Mouse (Mus musculus) kidney, postnatal 25 days (tissue): ENCODE results near the gene Nsun4.

Source experiments
- DNase-seq, 2 experiments: peaks; one replicate each; pipeline ENCODE4 v3.0.0; 2021; ENCODE audit warnings: mixed read lengths in 2 of 2

Gene Nsun4

DNA sequence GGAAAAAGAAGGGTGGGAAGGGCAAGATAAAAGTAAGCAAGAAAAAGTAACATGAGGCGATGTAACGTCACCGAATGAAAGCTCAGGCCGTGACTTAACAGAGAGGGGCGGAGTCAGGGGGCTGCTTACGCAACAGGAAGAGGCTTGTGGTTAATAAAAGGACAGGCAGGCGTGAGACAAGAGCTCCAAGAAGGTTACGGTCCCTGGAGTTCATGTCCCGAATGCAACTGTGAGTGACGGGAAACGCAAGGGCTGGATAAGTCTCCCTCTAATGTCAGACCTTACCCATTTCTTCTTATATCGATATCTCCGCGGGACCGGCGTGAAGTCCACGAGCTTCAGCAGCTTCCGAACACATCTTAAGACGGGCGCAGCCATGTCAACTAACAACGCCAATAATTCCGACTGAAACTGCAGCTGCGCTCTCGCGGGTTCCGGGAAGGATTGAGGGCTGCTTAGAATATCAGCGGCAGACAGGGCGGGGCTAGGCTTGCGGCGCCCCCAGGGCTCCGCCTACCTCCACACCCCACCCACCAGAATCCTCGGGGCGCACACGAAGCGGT lies at the start of gene Nsun4:
Gene Nsun4 (minus strand): TSS at position 478 of the 563 bp plus-strand sequence.
- peak; percentile 93 to 95 for DNase-seq

DNA sequence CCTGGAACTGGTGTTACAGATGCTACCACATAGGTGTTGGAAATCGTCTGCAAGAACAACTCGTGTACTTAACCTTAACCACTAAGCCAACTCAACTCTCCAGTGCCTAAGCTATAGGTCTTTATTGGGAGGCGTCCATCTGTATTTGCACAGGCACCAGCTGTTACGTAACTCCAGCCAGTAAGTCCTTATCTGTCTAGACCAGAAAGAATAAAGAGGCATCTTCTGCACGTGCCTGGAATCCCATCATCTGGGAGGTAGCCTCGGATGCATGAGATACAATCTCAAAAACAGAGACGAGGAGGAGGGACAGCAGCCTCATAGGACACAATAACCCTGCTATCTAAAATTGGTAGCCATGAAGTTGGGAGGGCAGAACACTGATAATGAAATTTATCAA lies 47.3 kb upstream of the Nsun4 start:
- DNase-seq, result no peak

DNA sequence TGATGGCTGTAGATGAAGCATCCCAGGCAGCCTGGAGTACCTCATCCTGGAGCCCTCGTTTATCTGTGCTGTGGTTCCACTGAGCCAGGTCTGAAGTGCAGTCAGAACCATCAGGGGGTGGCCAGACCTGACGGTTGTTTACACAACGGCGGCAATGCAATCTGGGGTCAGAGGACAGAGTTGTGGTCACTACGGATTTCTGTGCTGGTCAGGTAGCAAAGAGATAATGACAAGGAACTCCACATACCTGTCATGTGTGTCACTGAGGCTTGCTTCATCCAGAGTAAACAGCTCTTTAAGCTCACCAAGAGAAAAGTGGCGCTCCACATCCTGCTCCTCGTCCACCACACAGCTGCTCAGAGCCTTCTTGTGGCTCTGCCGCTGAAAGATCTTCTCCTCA lies 43.5 kb upstream of the Nsun4 start:
- DNase-seq, result no peak

DNA sequence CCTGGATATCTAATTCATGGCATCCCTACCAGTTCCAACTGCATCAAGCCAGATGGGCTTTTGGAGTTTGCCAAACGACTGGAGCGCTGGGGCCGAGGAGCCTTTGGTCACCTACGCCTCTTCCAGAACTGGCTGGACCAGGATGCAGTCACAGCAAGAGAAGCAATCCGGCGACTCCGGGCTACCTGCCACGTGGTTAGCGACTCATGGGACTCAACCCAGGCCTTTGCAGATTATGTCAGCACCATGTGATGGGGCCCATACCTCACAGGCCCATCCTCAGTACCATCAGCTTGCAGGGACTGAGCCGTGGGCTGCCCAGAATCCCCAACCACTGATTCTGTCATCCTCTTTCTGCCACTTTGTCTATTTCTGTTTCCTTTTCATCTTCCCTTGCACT lies 42.6 kb upstream of the Nsun4 start:
- no peak for DNase-seq

DNA sequence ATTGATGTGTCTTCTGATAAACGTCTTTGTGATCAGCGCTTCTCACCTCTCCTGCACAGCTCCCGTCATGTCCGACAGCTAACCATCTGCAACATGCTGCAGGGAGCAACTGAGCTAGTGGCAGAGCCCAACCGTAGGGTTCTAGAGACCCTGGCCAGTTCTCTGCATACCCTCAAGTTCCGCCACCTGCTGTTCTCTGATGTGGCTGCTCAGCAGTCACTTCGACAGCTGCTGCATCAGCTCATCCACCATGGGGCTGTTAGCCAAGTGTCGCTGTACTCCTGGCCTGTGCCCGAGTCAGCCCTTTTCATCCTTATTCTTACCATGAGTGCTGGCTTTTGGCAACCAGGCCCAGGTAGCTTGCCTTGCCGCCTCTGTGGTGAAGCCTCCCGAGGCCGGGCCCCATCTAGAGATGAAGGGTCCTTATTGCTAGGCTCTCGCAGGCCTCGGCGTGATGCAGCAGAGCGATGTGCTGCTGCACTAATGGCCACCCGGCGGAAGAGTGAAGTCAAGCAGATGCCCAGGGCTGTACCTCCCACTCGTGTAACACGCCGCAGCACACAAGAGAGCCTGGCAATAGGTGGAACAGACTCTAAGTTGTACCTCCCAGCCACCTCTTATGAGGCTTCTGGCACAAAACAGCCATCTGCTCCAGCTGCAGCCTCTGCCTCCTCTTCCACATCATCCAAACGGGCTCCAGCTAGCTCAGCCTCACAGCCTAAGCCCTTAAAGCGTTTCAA lies 35.0 kb upstream of the Nsun4 start:
- DNase-seq, result no peak

DNA sequence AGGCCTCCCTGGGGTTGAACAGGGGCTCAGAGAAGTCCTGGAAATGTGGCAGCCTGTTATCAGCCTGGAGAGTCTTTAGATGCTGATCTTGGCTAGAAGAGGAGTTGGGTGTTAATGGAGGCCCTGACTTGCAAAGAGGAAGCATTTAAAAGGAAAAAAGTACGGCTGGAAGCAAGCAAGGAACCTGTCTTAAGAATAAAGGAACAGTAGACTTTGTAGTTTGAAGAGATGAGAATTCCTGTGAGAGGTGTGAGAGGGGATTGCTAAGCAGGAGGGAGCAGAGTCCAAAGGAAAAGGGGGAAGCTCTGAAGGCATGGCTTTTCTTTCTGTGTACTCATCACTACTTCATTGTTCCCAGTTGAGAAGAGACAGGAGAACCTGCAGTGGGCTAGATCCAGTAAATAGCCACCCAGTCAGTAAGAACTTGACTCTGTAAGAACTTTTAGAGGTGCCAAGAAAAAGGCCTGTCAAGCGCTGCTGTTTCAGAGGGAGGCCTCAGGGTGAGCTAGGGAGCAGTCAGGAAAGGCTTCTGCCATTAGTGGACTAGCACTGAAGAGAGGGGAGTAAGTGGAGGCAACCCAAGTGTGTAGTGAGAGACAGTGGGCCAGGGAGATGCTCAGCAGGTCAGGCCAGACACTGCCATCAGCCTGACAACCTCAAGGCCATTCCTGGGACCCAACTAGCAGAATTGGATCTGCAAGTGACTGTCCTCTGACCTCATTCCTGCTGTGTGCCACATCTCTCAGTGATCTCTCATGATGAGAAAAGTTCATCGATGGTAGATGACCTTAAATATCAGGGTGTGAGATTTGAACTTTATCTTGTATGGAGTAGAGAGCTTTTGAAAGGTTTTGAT lies 23.8 kb upstream of the Nsun4 start:
- peak in 1 of 2 experiments; percentile 36 for DNase-seq

DNA sequence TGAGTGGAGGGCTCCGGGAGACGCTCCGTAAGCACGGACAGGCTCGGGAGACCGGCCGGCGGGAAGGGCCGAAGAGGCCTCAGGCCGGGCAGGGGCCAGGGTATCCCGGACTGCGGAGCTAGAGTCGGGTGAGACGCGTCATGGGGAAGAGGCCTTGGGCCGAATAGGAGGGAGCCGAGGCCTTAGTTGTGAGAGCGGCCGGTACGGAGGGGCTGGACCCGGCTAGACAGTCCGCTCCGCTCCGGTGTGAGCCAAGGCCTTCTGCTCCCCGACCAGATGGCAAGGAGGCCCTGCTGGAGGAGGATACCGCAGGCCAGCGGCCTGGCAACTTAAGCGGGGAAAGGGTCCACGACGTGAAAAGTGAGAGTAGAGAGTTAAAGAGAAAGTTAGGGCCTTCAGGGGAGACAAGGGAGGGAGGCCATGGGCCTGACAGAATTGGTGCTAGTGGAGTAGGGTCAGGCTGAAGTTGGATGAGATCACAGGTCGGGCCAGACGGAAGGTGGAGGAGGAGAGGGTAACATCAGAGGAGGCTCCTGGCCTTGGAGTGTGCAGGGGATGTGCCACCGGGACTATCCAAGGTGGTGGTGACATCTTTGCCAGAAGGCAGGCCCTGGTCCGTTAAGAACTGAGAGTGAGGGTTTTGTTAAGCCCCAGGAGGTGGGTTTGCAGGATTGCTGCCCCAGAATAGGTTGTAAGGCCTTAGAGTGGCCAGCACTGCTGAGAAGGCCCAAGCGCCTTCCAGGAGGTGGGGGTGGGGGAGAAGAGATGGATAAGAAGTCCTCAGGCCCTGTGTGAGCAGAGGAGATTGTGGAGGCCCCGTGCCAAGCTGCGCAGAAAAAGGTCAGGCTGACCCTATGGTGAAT lies 22.9 kb upstream of the Nsun4 start:
- peak; percentile 25 to 65 for DNase-seq

DNA sequence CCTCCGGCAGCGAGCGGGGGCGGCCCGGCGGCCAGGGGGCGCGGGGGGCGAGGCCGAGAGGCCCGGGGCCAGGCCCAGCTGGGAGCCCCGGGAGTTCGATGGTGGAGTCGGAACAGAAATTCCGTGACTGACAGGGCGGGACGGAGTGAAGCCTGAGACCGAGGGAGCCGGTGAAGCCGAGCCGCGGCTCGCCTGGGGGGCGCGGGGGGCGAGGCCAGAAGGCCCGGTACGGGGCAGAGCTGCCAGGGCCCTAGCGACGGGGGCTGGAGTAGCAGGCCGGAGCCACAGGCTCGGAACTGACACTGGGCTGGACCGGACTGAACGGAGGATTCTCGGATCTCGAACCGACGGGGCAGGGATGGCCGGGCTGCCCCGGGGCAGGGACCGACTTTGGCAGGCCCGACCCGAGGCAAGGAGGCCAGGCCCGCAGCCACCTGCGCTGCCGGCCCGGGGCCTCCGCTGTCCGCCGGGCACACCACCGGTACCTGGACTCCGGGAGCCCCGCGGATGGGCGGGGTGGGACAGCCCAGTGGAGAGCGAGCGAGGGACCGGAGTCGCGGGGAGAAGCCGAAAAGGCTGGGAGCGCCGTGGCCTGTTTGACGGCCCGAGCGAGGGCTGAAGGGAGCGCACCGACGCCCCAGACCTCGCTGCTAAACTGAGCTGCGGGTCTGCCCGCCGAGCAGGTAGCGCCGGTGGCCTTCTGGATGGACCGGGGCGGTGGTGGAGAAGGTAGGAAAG lies 22.1 kb upstream of the Nsun4 start:
- peak; percentile 66 to 86 for DNase-seq

DNA sequence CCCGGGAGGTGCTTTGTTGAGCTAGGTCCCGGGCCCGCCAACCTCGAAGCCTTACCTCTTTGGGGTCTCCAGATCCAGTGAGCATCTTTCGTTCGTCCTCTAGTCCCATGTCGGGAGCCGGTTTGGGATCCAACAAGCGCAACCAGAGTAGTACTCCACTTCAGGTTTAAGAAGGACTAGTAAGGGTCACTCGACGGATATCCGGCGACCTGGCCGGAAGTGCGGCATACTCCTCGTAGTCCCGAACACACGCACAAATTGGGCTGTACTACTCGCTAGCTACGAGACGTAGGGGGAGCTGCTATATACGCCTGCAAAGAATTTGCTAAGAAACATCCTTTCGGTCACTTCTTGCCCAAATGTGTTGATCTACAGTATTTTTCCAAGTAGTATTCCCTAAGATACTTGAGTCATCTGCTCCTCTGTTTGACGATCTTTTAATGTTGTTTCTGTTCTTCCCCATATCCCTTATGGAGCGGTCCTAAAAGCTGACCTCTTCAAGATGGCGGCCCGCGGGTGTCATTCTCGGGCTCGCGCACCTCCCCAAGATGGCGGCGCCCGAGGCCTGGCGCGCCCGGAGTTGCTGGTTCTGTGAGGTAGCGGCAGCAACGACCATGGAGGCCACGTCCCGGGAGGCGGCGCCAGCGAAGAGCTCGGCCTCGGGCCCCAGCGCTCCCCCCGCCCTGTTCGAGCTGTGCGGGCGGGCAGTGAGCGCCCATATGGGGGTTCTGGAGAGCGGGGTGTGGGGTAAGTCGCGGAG lies 21.4 kb upstream of the Nsun4 start, which contains the start of the genes Uqcrh and Lrrc41:
Gene Uqcrh (minus strand): TSS at position 211 of the 760 bp plus-strand sequence.
Gene Lrrc41 (plus strand): TSS at position 409 of the 760 bp plus-strand sequence.
- DNase-seq, result peak; percentile 96 to 97

DNA sequence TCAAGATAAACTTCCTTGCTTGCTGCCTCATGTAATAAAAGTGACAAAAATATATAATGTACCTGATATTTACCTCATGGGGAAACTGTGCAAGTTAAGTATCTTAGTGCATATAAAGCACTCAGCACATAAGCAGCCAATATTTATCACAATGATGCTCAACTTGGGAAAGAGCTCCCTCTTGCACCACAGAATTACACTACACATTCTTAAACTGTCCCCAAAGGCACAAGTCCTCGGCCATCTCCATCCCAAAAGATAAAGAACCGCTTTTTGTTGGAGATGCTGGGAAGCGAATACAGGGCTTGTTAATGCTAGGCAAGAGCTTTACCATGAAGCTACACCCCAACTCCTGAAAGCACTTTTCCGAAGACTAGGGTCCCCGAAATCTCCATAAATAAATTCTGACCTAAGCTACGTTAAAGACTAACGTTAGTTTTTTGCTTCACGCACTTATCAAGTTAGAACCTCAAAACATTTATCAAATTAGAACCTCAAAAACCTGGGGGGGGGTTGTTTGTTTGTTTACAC lies 20.5 kb upstream of the Nsun4 start:
- DNase-seq, result no peak

DNA sequence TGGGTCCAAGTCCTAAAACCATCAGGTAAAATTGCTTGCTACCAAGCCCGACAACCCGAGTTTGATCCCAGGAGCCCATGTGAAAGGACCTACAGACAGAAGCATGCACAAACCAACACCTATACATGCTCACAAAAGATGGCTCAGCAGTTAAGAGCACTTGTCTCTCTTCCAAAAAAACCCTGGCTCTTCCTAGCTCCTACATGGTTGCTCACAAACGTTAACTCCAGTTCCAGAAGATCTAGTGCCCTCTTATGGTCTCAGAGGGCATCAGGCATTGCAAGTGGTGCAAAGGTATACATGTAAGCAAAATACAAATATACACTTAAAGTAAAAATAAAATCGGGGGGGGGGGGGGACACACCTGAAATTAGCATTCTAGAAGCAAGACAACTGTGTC lies 19.5 kb upstream of the Nsun4 start:
- no peak for DNase-seq

DNA sequence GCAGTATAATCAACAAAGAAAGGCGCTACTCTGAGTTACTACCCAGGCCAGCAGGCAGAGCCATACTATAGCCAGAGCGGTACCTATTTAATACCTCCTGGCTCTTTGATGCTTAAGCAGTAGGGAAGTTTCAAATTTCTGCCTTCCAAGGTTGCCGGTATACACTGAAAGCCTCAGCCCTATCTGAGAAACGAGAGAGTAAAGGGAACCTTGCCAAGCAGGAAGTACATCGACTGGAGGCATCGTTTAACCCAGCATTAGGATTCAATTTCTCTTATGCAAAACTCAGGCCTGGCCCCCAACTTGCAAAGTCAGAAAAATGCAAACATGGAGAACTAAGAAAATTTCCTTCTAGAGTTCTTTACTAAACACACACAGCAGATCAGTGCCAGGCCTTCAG lies 16.4 kb upstream of the Nsun4 start:
- DNase-seq, result no peak

DNA sequence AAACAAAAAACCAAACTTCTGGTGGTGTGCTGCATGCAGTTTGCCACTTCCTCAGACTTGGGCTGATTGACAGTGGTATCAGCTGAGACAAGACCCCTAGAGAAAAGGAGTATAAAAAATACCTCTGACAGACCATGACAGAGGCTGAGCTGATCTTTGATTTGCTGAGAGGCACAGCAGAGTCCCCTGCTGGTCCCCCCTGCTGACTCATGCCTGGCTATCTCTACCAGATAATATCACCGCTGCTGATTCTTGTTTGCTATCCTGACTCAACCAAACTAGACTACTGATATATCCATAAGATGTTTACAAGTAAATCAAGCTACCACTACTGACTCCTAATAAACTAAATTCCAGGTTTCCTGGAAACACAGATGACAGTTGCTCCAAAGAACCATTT lies 10.2 kb upstream of the Nsun4 start:
- DNase-seq, result no peak

DNA sequence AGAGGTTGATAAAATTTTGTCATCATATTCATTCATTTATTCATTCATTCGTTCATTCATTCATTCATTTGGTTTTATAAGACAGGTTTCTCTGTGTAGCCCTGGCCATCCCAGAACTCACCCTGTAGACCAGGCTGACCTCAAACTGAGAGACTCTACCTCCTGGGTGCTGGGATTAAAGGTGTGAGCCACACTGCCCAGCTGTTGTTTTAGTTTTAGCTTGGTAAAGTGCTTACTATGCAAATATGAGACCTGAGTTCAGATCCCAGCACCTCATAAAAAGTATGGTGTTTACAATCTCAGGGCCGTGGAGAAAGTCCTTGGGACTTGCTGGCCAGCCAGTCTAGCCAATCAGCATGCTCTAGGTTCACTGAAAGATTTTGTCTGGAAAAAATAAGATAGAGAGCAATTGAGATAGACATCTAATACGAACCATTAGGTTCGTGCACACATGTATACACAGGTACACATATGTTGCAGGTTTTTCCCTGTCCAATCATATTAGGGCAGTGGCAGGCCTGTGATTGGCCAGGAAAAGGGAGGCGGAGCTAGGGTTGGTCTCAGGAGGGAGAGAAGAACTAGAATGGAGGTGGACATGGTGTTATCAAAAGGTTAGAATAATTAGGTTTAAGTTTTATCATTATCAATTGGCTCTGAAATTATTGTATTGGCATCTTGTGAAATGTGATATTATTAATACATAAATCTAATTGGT lies 5.5 kb upstream of the Nsun4 start:
- no peak for DNase-seq

DNA sequence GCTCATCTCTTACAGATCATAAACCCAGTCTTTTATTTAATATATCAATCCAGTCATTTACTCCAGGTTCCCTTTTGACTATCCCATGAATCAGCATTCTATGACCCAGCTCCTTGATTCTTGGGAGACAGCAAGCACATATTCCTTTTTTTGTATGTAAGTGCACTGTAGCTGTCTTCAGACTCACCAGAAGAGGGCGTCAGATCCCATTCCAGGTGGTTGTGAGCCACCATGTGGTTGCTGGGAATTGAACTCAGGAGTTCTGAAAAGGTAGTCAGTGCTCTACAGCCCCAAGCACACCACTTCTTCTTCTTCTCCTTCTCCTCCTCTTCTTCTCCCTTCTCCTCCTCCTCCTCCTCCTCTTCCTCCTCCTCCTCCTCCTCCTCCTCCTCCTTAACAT lies 3.9 kb upstream of the Nsun4 start:
- no peak for DNase-seq

DNA sequence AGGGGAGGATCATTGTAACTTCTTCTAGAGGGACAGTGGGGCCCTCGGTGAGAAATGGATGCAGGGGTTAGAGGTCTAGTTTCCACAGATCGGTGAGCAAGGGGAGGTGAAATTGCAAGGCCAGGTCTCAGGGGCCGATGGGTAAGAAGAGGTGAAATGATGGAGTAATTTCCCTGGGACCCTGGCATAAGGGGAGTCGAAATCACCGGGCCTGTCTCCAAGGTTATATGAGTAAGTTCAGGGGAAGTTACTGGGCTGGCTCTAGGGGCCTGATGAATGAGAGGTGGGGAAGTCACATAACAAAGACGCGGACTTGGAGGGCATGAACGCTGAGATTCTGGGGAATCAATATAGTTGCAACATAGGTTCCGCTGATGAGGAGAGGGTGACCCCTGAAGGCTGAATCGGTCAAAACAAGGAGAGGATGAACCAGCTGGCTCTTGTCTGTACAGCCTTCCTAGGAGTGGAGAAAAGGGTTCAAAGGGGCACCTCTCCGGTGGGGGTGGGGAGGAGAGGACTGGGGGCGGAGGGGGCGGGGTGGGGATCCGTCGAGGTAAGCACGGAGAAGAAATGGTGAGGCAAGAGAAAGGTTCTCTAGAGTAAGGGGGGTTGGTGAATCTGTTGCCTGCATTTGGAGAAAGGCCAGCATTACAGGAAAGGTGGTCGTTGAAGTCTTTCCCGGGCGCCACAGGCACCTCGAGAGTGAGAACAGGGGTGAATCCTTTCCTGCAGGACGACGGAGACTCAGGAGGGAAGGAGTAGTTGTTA lies 966 bp downstream of the Nsun4 start:
- DNase-seq, result peak; percentile 67 to 83

DNA sequence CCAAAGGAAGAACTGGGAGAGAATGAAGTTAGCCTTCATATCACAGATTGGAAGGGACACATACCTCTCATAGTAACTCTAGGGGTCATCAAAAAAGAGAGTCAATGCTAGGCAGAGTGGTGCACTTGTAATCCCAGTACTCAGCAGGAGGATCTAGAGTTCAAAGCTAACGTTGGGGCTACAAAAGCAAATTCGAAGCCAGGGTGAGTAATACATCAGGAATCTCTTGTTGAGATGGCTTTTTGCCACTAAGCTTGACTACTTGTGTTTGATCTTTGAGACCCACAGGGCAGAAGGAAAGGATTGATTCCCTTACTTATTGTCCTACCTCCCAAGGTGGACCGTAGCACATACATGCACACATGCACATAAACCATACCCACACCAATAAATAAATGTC lies 4.5 kb downstream of the Nsun4 start:
- DNase-seq, result no peak

DNA sequence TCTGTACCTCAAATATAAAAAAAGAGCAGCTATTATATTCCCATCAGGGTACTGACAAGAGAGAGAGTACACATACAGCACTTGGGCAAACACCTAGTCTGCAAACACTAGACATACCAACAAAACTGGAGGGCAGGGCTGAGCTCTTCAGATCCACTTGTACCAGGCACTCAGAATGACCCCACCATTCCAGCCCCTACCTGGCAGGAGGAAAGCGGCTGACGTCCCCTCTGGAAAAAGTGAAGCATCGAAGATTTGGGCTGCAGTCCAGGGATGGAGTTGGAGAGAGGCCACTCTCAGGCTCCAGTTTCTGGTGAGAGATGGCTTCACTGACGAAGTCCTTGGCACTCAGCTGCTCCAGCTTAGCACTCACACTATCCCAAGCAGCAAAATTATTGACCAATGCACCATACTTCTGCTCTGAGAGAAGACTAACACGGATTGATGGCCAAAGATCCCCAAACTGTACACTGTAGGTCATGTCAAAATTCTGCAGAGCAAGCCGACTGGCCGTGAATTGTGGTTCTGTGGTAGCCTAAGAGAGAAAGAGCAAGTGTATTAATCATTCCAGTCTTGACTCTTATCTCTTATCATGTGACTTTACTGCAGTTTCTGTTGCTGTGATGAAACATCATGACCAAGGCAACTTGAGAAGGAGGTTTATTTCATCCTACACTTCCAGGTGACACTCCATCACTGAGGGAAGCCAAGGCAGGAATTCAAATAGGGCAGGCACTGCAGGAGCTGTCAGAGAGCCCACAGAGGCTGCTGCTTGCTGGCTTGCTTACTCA lies 5.4 kb downstream of the Nsun4 start:
- no peak for DNase-seq

DNA sequence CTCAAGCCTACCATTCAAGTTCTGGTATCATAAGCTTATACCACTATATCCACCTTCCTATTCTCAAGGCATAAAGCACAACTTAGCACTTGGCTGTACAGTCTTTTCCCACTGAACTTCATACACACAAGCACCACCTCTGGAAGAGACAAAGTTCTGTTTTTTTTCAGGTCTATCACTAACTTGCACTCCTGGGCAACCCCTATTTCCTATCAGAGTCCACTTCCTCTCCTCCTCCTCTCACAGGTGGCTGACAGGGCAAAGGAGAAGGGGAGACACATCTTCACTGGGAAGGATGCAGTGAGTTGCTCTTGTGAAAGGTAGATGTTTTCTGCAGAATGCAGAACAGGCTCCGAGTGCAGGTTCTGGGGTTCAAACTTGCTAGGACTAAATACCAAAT lies 6.0 kb downstream of the Nsun4 start:
- no peak for DNase-seq
